Mouse (Mus musculus) heart, embryonic 15.5 days (tissue): Measurements from ENCODE around the gene Sv2b. TPM values are rescaled to one million over a fixed set of nuclear protein-coding genes. Genes with fewer than 3 reads are reported as not detected.

Source experiments
- ATAC-seq: fragments of 200-750 bp; cut with Nextera tagmentation; replicated peaks from 2 replicates; pipeline ENCODE4 v1.8.0; 2017; ENCODE audit warnings: low read depth, moderate TSS enrichment; ENCODE audit not compliant: insufficient number of reproducible peaks, insufficient read depth, low FRiP score
- H3K27ac ChIP-seq: fragments of 300-500 bp; sonication (generic); 2 replicates; pipeline ENCODE4 v1.5.1; 2015; ENCODE audit warnings: mild to moderate bottlenecking, inconsistent platforms
- H3K27me3 ChIP-seq: fragments of 300-500 bp; sonication (generic); 2 replicates; pipeline ENCODE4 v1.6.1; 2015; ENCODE audit warnings: inconsistent platforms
- H3K36me3 ChIP-seq: fragments of 300-500 bp; sonication (generic); 2 replicates; pipeline ENCODE4 v1.6.1; 2015; ENCODE audit warnings: mild to moderate bottlenecking, inconsistent platforms
- H3K4me1 ChIP-seq: fragments of 300-500 bp; sonication (generic); replicated peaks from 2 replicates; pipeline ENCODE4 v1.6.1; 2015; ENCODE audit warnings: inconsistent platforms
- H3K4me2 ChIP-seq: fragments of 300-500 bp; sonication (generic); 2 replicates; pipeline ENCODE4 v1.6.1; 2015; ENCODE audit warnings: inconsistent platforms, mild to moderate bottlenecking, moderate library complexity
- H3K4me3 ChIP-seq: fragments of 300-500 bp; sonication (generic); 2 replicates; pipeline ENCODE4 v1.5.1; 2015; ENCODE audit warnings: mild to moderate bottlenecking, inconsistent platforms
- H3K9ac ChIP-seq: fragments of 300-500 bp; sonication (generic); 2 replicates; pipeline ENCODE4 v1.6.1; 2015; ENCODE audit warnings: mild to moderate bottlenecking, inconsistent platforms
- H3K9me3 ChIP-seq: fragments of 300-500 bp; sonication (generic); replicated peaks from 2 replicates; pipeline ENCODE4 v1.6.1; 2016; ENCODE audit warnings: inconsistent platforms
- WGBS: fragments of 180-500 bp; shearing (Covaris S2); methylation state at CpG from one replicate; pipeline ENCODE4 v1.1.7; 2015; ENCODE audit warnings: mixed read lengths; 5-methylcytosine and 5-hydroxymethylcytosine counted together
- polyA plus RNA-seq: library from polyadenylated mRNA; unstranded; fragments of >200 nt; fragmentation: Nextera tagmentation; extraction: Ambion mirVana; gene quantifications from 2 replicates; pipeline ENCODE4 v1.2.1, GENCODE M21; 2015

Sv2b gene
- polyA plus RNA-seq, 1 experiment from 2014 or later, result 0.49 TPM

DNA sequence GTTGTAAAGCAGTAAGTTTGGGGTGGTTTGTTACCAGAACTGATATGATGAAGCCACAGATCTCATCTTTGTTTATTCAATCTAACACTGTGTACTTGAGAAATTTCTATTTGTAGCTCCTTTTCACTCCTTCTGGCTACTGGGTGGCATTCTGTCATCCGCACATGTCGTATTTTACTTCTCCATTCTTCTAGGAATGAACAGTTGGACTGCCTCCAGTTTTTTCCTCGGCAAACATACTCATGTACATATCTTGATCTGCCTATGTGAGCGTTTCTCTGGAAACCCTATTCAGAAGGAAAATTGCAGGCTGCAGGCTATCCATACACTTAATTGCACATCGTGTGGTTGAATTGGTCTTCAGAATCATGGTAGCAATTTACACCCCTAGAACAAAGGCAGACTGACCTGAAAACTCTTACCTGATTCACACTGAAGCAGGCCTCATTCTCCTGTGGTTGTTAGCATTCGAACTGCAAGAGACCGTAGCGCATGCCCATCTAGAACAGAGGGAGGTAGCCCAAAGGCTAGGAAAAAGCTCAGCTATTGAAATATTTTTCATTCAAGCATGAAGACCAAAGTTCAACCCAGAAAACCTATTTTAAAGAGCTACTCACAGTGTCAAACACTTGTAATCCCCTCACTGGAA, 231.4 kb downstream of the Sv2b start:
- Histone ChIP-seq H3K36me3 (no peaks in the 10 kb centered on the region), H3K27ac (no peak overlapping the region), H3K27me3 (no peaks in the 10 kb centered on the region), H3K4me2 (no peak overlapping the region), H3K9me3 (no peaks in the 10 kb centered on the region), H3K4me3 (no peak overlapping the region), H3K4me1 (no peaks in the 10 kb centered on the region), H3K9ac (no peak overlapping the region)
- 73% methylated on average over 8 of the region's 8 CpGs for WGBS
- ATAC-seq, result no peak

Other genes starting within 250 kb of the Sv2b start
- 43.4 and 48.0 TPM in 2 replicates for gene Akap13, start 146.3 kb upstream of the Sv2b start, polyA plus RNA-seq